Mouse (Mus musculus): ENCODE data around the gene Ccdc12. TPM values are rescaled to one million over a fixed set of nuclear protein-coding genes. Genes with fewer than 3 reads are reported as not detected.

The Ccdc12 gene
- total and polyA plus RNA-seq, 3 experiments = 85.2 to 104 (median 97.8) TPM

DNA sequence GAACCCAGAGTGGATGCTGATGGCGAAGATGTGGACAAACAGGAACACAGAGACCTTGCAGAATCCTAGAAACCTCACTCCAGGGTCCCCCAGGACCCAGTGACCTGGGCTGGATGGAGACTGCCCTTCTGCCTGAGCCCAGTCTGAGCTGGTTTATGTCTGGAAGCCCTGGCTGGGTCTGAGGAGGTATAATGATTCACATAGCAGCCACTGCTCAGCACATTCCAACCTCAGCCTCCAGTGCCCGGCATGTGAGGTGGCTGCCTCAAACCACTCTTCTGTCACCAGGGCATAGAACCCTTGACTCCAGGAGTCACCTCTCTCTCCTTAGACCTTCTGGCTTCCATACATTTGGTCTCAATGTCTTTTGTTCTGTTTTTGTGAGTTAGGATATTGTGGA is 92.1 kb downstream of the Ccdc12 start:
- Histone ChIP-seq H3K4me2 (ENCODE audit: insufficient read depth, low read depth, poor library complexity, severe bottlenecking) (no peak overlapping the region), H3K79me2 (replicated peaks; ENCODE audit: control insufficient read depth, extremely low read depth, insufficient read depth, poor library complexity, severe bottlenecking) (no peaks in the 10 kb centered on the region), H3K4me1 (ENCODE audit: control insufficient read depth in 1 of 2, insufficient read depth in 2 of 2) (no peaks in the 10 kb centered on the region; a peak in 1 of 4 replicates), H3K27me3 (replicated peaks) (peaks cover 92% of the 10 kb centered on the region), H3K9me3 (replicated peaks; ENCODE audit: low read length) (no peaks in the 10 kb centered on the region), H3K36me3 (replicated peaks in 1 of 2; ENCODE audit: control insufficient read depth in 1 of 2, insufficient read depth in 1 of 2, low read length in 1 of 2) (no peaks in the 10 kb centered on the region), H3K27ac (ENCODE audit: insufficient read depth, low read depth) (no peak overlapping the region), H3K4me3 (replicated peaks in 1 of 3; ENCODE audit: low read depth in 2 of 3, low read length in 2 of 3, poor library complexity in 1 of 3) (no peak overlapping the region), H3K9ac (ENCODE audit: insufficient read depth, low read depth) (no peak overlapping the region)
- no peak for DNase-seq (ENCODE audit: extremely low read depth)
- dilution Hi-C loops (cut with MboI; ENCODE audit: extremely low pct_ligation_motif_present, extremely low pct_unique_long_range_greater_than_20kb, low sequenced_read_pairs) (no loop called here), in situ Hi-C loops (cut with MboI; ENCODE audit: low pct_ligation_motif_present, low pct_unique_long_range_greater_than_20kb, low sequenced_read_pairs) (no loop called here)
- TF ChIP-seq POLR2A (IDR thresholded peaks at IDR 0.05; ENCODE audit: low read depth, low read length) (no peak), JUN (IDR thresholded peaks at IDR 0.05; ENCODE audit: insufficient read depth, low read depth, low read length) (no peak), ZKSCAN1 (IDR thresholded peaks at IDR 0.05; ENCODE audit: borderline replicate concordance, low read depth, low read length) (no peak), E2F4 (IDR thresholded peaks at IDR 0.05; ENCODE audit: insufficient replicate concordance, low read depth, low read length) (no peak), BHLHE40 (IDR thresholded peaks at IDR 0.05; ENCODE audit: low read depth, low read length) (no peak), CTCF (conservative IDR thresholded peaks at IDR 0.05 in 1 of 2, IDR thresholded peaks at IDR 0.05 in 1 of 2; ENCODE audit: low read depth in 2 of 2, low read length in 2 of 2) (no peak), RCOR1 (conservative IDR thresholded peaks at IDR 0.05; ENCODE audit: low read depth, low read length) (no peak), KAT2A (IDR thresholded peaks at IDR 0.05; ENCODE audit: insufficient replicate concordance, low read length) (no peak), USF2 (conservative IDR thresholded peaks at IDR 0.05; ENCODE audit: low read depth, low read length) (no peak), UBTF (IDR thresholded peaks at IDR 0.05; ENCODE audit: low read depth, low read length) (no peak), IRF4 (IDR thresholded peaks at IDR 0.05; ENCODE audit: low read depth, low read length) (no peak), MYC (IDR thresholded peaks at IDR 0.05; ENCODE audit: low read depth, low read length) (no peak)

- Histone ChIP-seq H3K4me3 (replicated peaks in 1 of 3; ENCODE audit: low read depth in 2 of 3, low read length in 2 of 3, poor library complexity in 1 of 3) (no peak overlapping the region), H3K4me2 (ENCODE audit: insufficient read depth, low read depth, poor library complexity, severe bottlenecking) (no peak overlapping the region), H3K9me3 (replicated peaks; ENCODE audit: low read length) (no peaks in the 10 kb centered on the region), H3K79me2 (replicated peaks; ENCODE audit: control insufficient read depth, extremely low read depth, insufficient read depth, poor library complexity, severe bottlenecking) (no peaks in the 10 kb centered on the region), H3K4me1 (ENCODE audit: control insufficient read depth in 1 of 2, insufficient read depth in 2 of 2) (no peaks in the 10 kb centered on the region; a peak in 1 of 4 replicates), H3K9ac (ENCODE audit: insufficient read depth, low read depth) (no peak overlapping the region), H3K36me3 (replicated peaks in 1 of 2; ENCODE audit: control insufficient read depth in 1 of 2, insufficient read depth in 1 of 2, low read length in 1 of 2) (no peaks in the 10 kb centered on the region), H3K27ac (ENCODE audit: insufficient read depth, low read depth) (no peak overlapping the region), H3K27me3 (replicated peaks) (peaks cover 79% of the 10 kb centered on the region)
- dilution Hi-C loops (cut with MboI; ENCODE audit: extremely low pct_ligation_motif_present, extremely low pct_unique_long_range_greater_than_20kb, low sequenced_read_pairs) (no loop called here), in situ Hi-C loops (cut with MboI; ENCODE audit: low pct_ligation_motif_present, low pct_unique_long_range_greater_than_20kb, low sequenced_read_pairs) (no loop called here)
- no peak for TF ChIP-seq MAX (IDR thresholded peaks at IDR 0.05; ENCODE audit: low read length)
- DNase-seq (ENCODE audit: extremely low read depth) = no peak
These were observed 94.3 kb downstream of the Ccdc12 start for GRCm38 (mm10) chr9:110750404-110751187.

DNA sequence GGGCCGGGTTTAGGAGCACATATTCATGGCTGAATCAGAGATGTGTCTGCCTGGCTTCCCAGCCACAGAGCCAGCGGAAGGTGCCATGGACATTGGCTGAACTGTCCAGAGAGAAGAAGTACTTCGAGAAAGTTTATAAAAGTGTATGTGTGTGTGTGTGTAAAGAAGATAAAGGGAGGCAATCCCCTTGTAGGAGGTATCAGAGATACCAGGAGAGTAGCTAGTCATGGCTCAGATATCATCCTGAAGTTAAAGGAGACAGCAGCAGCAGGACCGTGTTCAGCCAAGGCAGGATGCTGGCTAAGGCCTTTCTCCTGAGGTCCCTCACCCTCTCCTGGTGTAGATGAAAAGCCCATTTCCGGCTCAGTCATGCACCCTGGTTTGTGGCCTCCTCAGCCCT is 95.1 kb downstream of the Ccdc12 start:
- dilution Hi-C loops (cut with MboI; ENCODE audit: extremely low pct_ligation_motif_present, extremely low pct_unique_long_range_greater_than_20kb, low sequenced_read_pairs) = no loop called here
- H3K4me1 ChIP-seq (ENCODE audit: control insufficient read depth in 1 of 2, insufficient read depth in 2 of 2) = no peaks in the 10 kb centered on the region; a peak in 1 of 4 replicates
- H3K27me3 ChIP-seq (replicated peaks) = peaks cover 76% of the 10 kb centered on the region

More for the DNA sequence above, 95.1 kb downstream of the Ccdc12 start:
- no peak overlapping the region for H3K9ac ChIP-seq (ENCODE audit: insufficient read depth, low read depth)
- H3K79me2 ChIP-seq (replicated peaks; ENCODE audit: control insufficient read depth, extremely low read depth, insufficient read depth, poor library complexity, severe bottlenecking) = no peaks in the 10 kb centered on the region
- H3K9me3 ChIP-seq (replicated peaks; ENCODE audit: low read length) = no peaks in the 10 kb centered on the region
- DNase-seq (ENCODE audit: extremely low read depth) = no peak
- H3K27ac ChIP-seq (ENCODE audit: insufficient read depth, low read depth) = no peak overlapping the region
- in situ Hi-C loops (cut with MboI; ENCODE audit: low pct_ligation_motif_present, low pct_unique_long_range_greater_than_20kb, low sequenced_read_pairs) = no loop called here
- no peaks in the 10 kb centered on the region for H3K36me3 ChIP-seq (replicated peaks in 1 of 2; ENCODE audit: control insufficient read depth in 1 of 2, insufficient read depth in 1 of 2, low read length in 1 of 2)
- H3K4me3 ChIP-seq (replicated peaks in 1 of 3; ENCODE audit: low read depth in 2 of 3, low read length in 2 of 3, poor library complexity in 1 of 3) = no peak overlapping the region
- no peak for TF ChIP-seq CTCF (conservative IDR thresholded peaks at IDR 0.05 in 1 of 2, IDR thresholded peaks at IDR 0.05 in 1 of 2; ENCODE audit: low read depth in 2 of 2, low read length in 2 of 2)
- no peak for TF ChIP-seq TCF12 (IDR thresholded peaks at IDR 0.05; ENCODE audit: low read depth, low read length)
- TF ChIP-seq MAZ (IDR thresholded peaks at IDR 0.05; ENCODE audit: low read depth, low read length) = no peak
- TF ChIP-seq ELF1 (IDR thresholded peaks at IDR 0.05; ENCODE audit: low read depth, low read length) = no peak
- no peak for TF ChIP-seq NRF1 (IDR thresholded peaks at IDR 0.05; ENCODE audit: low read depth, low read length)
- no peak for TF ChIP-seq USF2 (conservative IDR thresholded peaks at IDR 0.05; ENCODE audit: low read depth, low read length)
- no peak for TF ChIP-seq HCFC1 (IDR thresholded peaks at IDR 0.05; ENCODE audit: low read depth, low read length)
- H3K4me2 ChIP-seq (ENCODE audit: insufficient read depth, low read depth, poor library complexity, severe bottlenecking) = no peak overlapping the region

All from CH12.LX (cell line).